Mouse (Mus musculus) kidney, postnatal 36 days (tissue): ENCODE results near the gene Nup98.

Experiments used
- DNase-seq, 2 experiments: peaks; one replicate each; pipeline ENCODE4 v3.0.0; 2021 to 2022; ENCODE audit warnings: mixed read lengths in 2 of 2

Nup98 gene

GRCm38 (mm10) chr7:102116579-102117331 is 93.2 kb downstream of the Nup98 start, which contains the start of gene Chrna10:
Chrna10 (minus strand) TSS chr7:102116828.
- no peak for DNase-seq

GRCm38 (mm10) chr7:102113151-102113729 is 96.7 kb downstream of the Nup98 start:
- DNase-seq = no peak

- no peak for DNase-seq
These were observed 100.2 kb downstream of the Nup98 start for GRCm38 (mm10) chr7:102109746-102110145.

- no peak for DNase-seq
These were observed 100.8 kb downstream of the Nup98 start, which contains the start of gene Art5 for GRCm38 (mm10) chr7:102109171-102109570. Art5 (minus strand) TSS chr7:102109489.

- DNase-seq = no peak
These were observed 101.8 kb downstream of the Nup98 start for GRCm38 (mm10) chr7:102108206-102108605.

GRCm38 (mm10) chr7:102106700-102107141 is 103.3 kb downstream of the Nup98 start:
- no peak for DNase-seq

- DNase-seq = no peak
These were observed 105.8 kb downstream of the Nup98 start for GRCm38 (mm10) chr7:102104126-102104525.

- DNase-seq = no peak
These were observed 106.4 kb downstream of the Nup98 start for GRCm38 (mm10) chr7:102103555-102103954.

- peak; percentile 30 to 42 for DNase-seq
These were observed 107.3 kb downstream of the Nup98 start for GRCm38 (mm10) chr7:102102696-102103095.

GRCm38 (mm10) chr7:102102241-102102640 is 107.7 kb downstream of the Nup98 start:
- no peak for DNase-seq

GRCm38 (mm10) chr7:102101487-102101886 is 108.5 kb downstream of the Nup98 start, which contains the start of gene Art1:
Art1 (plus strand) TSS chr7:102101743.
- DNase-seq = no peak

- DNase-seq = no peak
These were observed 109.1 kb downstream of the Nup98 start for GRCm38 (mm10) chr7:102100868-102101267.

GRCm38 (mm10) chr7:102099760-102100661 is 110.0 kb downstream of the Nup98 start:
- peak; percentile 43 to 49 for DNase-seq

GRCm38 (mm10) chr7:102087336-102087735 is 122.6 kb downstream of the Nup98 start:
- DNase-seq = no peak

GRCm38 (mm10) chr7:102084041-102084696 is 125.8 kb downstream of the Nup98 start:
- DNase-seq = no peak

GRCm38 (mm10) chr7:102082816-102083215 is 127.2 kb downstream of the Nup98 start, which contains the start of gene Trpc2:
Trpc2 (plus strand) TSS chr7:102083116.
- no peak for DNase-seq

- no peak for DNase-seq
These were observed 128.2 kb downstream of the Nup98 start for GRCm38 (mm10) chr7:102081784-102082183.

GRCm38 (mm10) chr7:102080311-102080710 is 129.7 kb downstream of the Nup98 start:
- DNase-seq = peak; percentile 22 to 32

GRCm38 (mm10) chr7:102078517-102078916 is 131.5 kb downstream of the Nup98 start:
- DNase-seq = peak; percentile 35 to 58

- peak in 1 of 2 experiments; percentile 48 for DNase-seq
These were observed 133.2 kb downstream of the Nup98 start for GRCm38 (mm10) chr7:102076714-102077296.
